Mouse (Mus musculus): ENCODE data around the gene Ilf3. TPM values are rescaled to one million over a fixed set of nuclear protein-coding genes. Genes with fewer than 3 reads are reported as not detected.

Ilf3 gene
- polyA plus RNA-seq (2012; ENCODE audit: low replicate concordance), result 61.2 and 70.8 TPM in 2 replicates

GRCm38 (mm10) chr9:21367357-21368111 lies at the start of gene Ilf3:
Gene Ilf3 (plus strand): TSS chr9:21367871.

DNA sequence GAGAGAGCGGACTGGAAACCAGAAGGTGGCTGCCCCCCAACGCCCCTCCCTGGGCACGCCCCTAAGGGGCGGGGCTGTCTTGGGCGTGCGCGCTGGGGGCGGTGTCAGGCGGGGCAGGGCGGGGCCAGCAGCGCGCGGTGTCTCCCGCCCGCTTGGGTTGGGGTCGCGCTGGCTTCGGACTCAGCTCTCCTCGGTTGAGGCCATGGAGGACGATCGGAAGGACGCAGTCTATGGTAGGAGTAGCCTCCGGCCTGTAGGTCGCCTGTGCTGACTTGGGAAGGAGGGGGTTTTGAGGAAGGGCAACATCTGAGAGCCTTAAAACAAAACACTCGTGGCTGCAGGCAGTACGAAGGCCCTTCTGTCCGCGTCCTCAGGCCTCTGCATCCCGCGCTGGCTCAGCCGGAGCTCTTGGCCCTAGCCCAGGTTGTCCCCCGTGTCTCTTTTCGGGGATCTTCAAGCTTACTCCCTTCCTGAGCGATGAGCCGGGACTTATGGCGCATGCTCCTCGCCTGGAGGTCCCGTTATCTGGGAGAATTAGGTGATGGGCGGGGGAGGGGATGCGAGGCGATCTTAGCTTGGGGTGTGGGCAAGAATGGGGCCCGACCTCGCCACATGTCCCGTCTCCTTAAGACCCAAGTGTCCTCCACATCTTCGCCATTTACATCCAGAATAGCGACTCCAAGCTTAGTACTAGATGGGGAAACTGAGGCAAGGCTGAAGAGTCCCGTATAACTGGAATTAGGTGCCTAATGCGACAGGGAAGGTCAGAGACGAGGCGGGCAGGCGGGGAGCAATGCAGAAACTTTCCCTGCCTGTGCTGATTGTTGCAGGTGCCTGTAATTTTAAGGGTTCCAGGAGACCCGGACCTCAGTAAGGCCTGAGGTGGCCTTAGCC lies 46.8 kb upstream of the Ilf3 start, which contains the start of gene Slc44a2:
Slc44a2 (plus strand) TSS at position 80 of the 894 bp plus-strand sequence.

DNA sequence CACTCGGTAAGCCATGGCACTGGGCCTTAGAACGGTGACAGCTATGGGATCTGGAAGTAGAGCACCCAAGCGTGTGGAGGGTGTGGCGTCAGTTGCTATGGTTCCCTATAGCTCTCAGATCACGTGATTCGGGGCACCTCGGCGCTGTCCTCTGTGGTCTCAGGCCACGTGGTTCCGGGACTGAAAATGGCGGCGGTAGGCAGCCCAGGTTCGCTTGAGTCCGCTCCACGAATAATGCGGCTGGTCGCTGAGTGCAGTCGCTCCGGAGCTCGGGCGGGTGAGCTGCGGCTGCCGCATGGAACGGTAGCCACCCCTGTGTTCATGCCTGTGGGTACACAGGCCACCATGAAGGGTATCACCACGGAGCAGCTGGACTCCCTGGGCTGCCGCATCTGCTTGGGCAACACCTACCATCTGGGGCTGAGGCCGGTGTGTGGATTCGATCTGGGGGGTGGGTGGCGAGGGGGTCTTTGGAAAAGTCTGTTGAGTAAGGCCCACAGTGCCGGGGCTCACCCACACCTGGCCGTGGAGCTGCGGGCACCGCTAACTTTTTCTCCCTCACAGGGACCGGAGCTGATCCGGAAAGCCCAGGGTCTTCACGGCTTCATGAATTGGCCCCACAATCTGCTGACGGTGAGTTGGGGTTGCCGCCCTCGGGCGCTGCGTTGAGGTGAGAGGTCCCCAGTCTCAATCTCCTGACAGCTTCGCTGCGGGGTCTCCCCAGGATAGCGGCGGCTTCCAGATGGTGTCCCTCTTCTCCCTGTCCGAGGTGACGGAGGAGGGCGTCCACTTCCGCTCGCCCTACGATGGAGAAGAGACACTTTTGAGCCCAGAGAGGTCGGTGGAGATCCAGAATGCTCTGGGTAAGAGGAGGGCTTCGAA lies 44.2 kb downstream of the Ilf3 start, which contains the start of gene Qtrt1:
Qtrt1 (plus strand) TSS at position 169 of the 882 bp plus-strand sequence.

GRCm38 (mm10) chr9:21424631-21425555 lies 57.2 kb downstream of the Ilf3 start, which contains the start of gene Dnm2:
Gene Dnm2 (plus strand): TSS chr9:21424908.

Other genes with a start within 250 kb of the Ilf3 start
- 47.9 and 58.5 TPM in 2 replicates for gene Tyk2, start 236.6 kb upstream of the Ilf3 start, polyA plus RNA-seq (2012; ENCODE audit: low replicate concordance)
- gene Cdc37, start 217.9 kb upstream of the Ilf3 start, polyA plus RNA-seq (2012; ENCODE audit: low replicate concordance), result 137 and 226 TPM in 2 replicates
- gene Pde4a, start 202.2 kb upstream of the Ilf3 start, polyA plus RNA-seq (2012; ENCODE audit: low replicate concordance), result 9.8 and 19.5 TPM in 2 replicates
- 49.8 and 76.0 TPM in 2 replicates for gene Keap1, start 128.5 kb upstream of the Ilf3 start, polyA plus RNA-seq (2012; ENCODE audit: low replicate concordance)
- 11.6 and 51.4 TPM in 2 replicates for gene S1pr5, start 119.4 kb upstream of the Ilf3 start, polyA plus RNA-seq (2012; ENCODE audit: low replicate concordance)
- 33.9 and 64.0 TPM in 2 replicates for gene Atg4d, start 102.6 kb upstream of the Ilf3 start, polyA plus RNA-seq (2012; ENCODE audit: low replicate concordance)
- 46.0 and 65.5 TPM in 2 replicates for gene Kri1, start 79.9 kb upstream of the Ilf3 start, polyA plus RNA-seq (2012; ENCODE audit: low replicate concordance)
- 41.8 and 71.5 TPM in 2 replicates for gene Cdkn2d, start 76.5 kb upstream of the Ilf3 start, polyA plus RNA-seq (2012; ENCODE audit: low replicate concordance)
- 0.49 and 2.3 TPM in 2 replicates for gene Ap1m2, start 55.5 kb upstream of the Ilf3 start, polyA plus RNA-seq (2012; ENCODE audit: low replicate concordance)
- 192 and 204 TPM in 2 replicates for gene Slc44a2, start 47.2 kb upstream of the Ilf3 start, polyA plus RNA-seq (2012; ENCODE audit: low replicate concordance)
- gene Qtrt1, start 44.0 kb downstream of the Ilf3 start, polyA plus RNA-seq (2012; ENCODE audit: low replicate concordance), result 38.9 and 44.8 TPM in 2 replicates
- 702 and 1,736 TPM in 2 replicates for gene Dnm2, start 57.0 kb downstream of the Ilf3 start, polyA plus RNA-seq (2012; ENCODE audit: low replicate concordance)
- 5.3 and 6.6 TPM in 2 replicates for gene Tmed1, start 142.4 kb downstream of the Ilf3 start, polyA plus RNA-seq (2012; ENCODE audit: low replicate concordance)
- 222 and 323 TPM in 2 replicates for gene AB124611, start 158.3 kb downstream of the Ilf3 start, polyA plus RNA-seq (2012; ENCODE audit: low replicate concordance)
- gene Carm1, start 179.0 kb downstream of the Ilf3 start, polyA plus RNA-seq (2012; ENCODE audit: low replicate concordance), result 88.3 and 96.9 TPM in 2 replicates
- gene Timm29, start 224.9 kb downstream of the Ilf3 start, polyA plus RNA-seq (2012; ENCODE audit: low replicate concordance), result 10.9 and 12.0 TPM in 2 replicates
- gene Yipf2, start 225.0 kb downstream of the Ilf3 start, polyA plus RNA-seq (2012; ENCODE audit: low replicate concordance), result 9.9 and 14.6 TPM in 2 replicates
- 142 and 259 TPM in 2 replicates for gene Smarca4, start 248.3 kb downstream of the Ilf3 start, polyA plus RNA-seq (2012; ENCODE audit: low replicate concordance)

Measured in hematopoietic multipotent progenitor cell, adult 10-12 weeks (in vitro differentiated cells).